Mouse (Mus musculus) embryonic facial prominence, embryonic 14.5 days (tissue): ENCODE data around the gene Ptpn11. TPM values are rescaled to one million over a fixed set of nuclear protein-coding genes. Genes with fewer than 3 reads are reported as not detected.
"Not testable (repeated sequence)": the region's sequence is repeated elsewhere in the genome, so short reads cannot be mapped to it uniquely, and the experiment has no call there.

Experiments used
- ATAC-seq: fragments of 200-750 bp; cut with Nextera tagmentation; 2 replicates; pipeline ENCODE4 v1.8.0; 2017; ENCODE audit warnings: low read depth, moderate number of reproducible peaks, moderate TSS enrichment
- DNase-seq: peaks from one replicate; pipeline ENCODE4 v3.0.0-alpha.2; 2015; ENCODE audit warnings: low spot score
- H3K27ac ChIP-seq: fragments of 300-500 bp; sonication (generic); replicated peaks from 2 replicates; pipeline ENCODE4 v1.5.1; 2014; ENCODE audit warnings: low read depth, mild to moderate bottlenecking, low read length, moderate library complexity
- H3K27me3 ChIP-seq: fragments of 300-500 bp; sonication (generic); replicated peaks from 2 replicates; pipeline ENCODE4 v1.6.1; 2014; ENCODE audit warnings: low read length; ENCODE audit not compliant: control insufficient read depth, insufficient read depth
- H3K36me3 ChIP-seq: fragments of 300-500 bp; sonication (generic); 2 replicates; pipeline ENCODE4 v1.6.1; 2014; ENCODE audit warnings: low read length, mixed read lengths; ENCODE audit not compliant: control insufficient read depth, insufficient read depth
- H3K4me1 ChIP-seq: fragments of 300-500 bp; sonication (generic); 2 replicates; pipeline ENCODE4 v1.6.1; 2014; ENCODE audit warnings: antibody characterized with exemption, low read length; ENCODE audit not compliant: control insufficient read depth, insufficient read depth
- H3K4me2 ChIP-seq: fragments of 300-500 bp; sonication (generic); 2 replicates; pipeline ENCODE4 v1.6.1; 2014; ENCODE audit warnings: low read depth, mild to moderate bottlenecking, low read length, moderate library complexity, mixed read lengths
- H3K4me3 ChIP-seq: fragments of 300-500 bp; sonication (generic); 2 replicates; pipeline ENCODE4 v1.5.1; 2014; ENCODE audit warnings: low read depth, mild to moderate bottlenecking, low read length
- H3K9ac ChIP-seq: fragments of 300-500 bp; sonication (generic); 2 replicates; pipeline ENCODE4 v1.6.1; 2014; ENCODE audit warnings: low read depth, mild to moderate bottlenecking, low read length, moderate library complexity, mixed read lengths
- H3K9me3 ChIP-seq: fragments of 300-500 bp; sonication (generic); 2 replicates; pipeline ENCODE4 v1.6.1; 2016; ENCODE audit warnings: low read length; ENCODE audit not compliant: control insufficient read depth
- WGBS: fragments of 180-500 bp; shearing (Covaris S2); extraction: QIAGEN DNeasy Blood & Tissue Kit; methylation state at CpG from one replicate; pipeline ENCODE4 v1.1.7; 2014; 5-methylcytosine and 5-hydroxymethylcytosine counted together
- polyA plus RNA-seq: library from polyadenylated mRNA; unstranded; fragments of >200 nt; fragmentation: Nextera tagmentation; extraction: Ambion mirVana; gene quantifications from 2 replicates; pipeline ENCODE4 v1.2.1, GENCODE M21; 2014

Gene Ptpn11
- polyA plus RNA-seq, 1 experiment from 2014 or later: 25.8 TPM

DNA sequence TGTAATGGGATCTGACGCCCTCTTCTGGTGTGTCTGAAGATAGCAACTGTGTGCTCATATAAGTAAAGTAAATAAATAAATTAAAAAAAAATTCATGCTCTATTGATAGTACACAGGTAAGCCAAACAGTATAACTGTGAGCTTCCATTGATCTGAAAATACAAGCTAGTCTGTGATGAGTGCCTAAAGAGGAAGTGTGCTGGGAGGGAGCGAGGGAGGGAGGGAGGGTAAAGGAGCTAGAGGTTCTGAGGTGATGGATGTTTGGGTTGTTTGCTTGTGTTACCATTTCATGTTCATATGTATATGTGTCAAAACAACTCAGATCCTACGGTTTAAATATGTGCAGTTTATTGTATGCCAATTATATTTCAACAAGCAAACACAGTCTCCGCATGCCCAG is 35.6 kb upstream of the Ptpn11 start:
- H3K4me1 ChIP-seq: 0 out of 2 replicates have a peak, but pooled peaks cover under 1% of the 10 kb centered on the region
- no peaks in the 10 kb centered on the region for H3K36me3 ChIP-seq
- ATAC-seq: no peak
- H3K9me3 ChIP-seq: no peaks in the 10 kb centered on the region
- DNase-seq: no peak
- no peaks in the 10 kb centered on the region for H3K27me3 ChIP-seq
- H3K4me3 ChIP-seq: no peak overlapping the region
- H3K9ac ChIP-seq: no peak overlapping the region
- no peak overlapping the region for H3K27ac ChIP-seq
- 86% methylated on average over 4 of the region's 4 CpGs for WGBS
- H3K4me2 ChIP-seq: no peak overlapping the region

DNA sequence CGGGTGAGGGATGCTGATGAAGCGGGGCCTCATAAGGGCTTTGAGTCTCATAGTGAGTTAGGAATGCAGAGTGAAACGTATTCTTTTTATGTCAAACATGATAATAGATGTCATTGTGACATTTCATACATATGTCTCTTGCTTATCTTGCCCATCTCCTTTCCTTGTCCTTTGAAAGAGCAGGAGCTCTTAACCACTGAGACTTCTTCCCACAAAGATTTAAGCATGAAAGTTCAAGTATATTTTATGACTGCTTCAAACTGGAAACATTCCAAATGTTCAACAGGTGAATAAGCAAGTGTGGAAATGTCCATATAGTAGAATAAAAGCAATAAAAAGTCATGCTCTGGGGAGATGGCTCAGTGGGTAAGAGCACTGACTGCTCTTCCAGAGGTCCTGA is 35.2 kb upstream of the Ptpn11 start:
- no peak for ATAC-seq
- H3K4me1 ChIP-seq: peaks cover 5% of the 10 kb centered on the region; the same call in 1 of the 2 replicates
- no peak overlapping the region for H3K9ac ChIP-seq
- DNase-seq: no peak
- no peaks in the 10 kb centered on the region for H3K36me3 ChIP-seq
- H3K9me3 ChIP-seq: no peaks in the 10 kb centered on the region
- no peak overlapping the region for H3K4me2 ChIP-seq
- no peaks in the 10 kb centered on the region for H3K27me3 ChIP-seq
- WGBS: 76% methylated on average over 3 of the region's 3 CpGs
- H3K4me3 ChIP-seq: no peak overlapping the region
- H3K27ac ChIP-seq: no peak overlapping the region

DNA sequence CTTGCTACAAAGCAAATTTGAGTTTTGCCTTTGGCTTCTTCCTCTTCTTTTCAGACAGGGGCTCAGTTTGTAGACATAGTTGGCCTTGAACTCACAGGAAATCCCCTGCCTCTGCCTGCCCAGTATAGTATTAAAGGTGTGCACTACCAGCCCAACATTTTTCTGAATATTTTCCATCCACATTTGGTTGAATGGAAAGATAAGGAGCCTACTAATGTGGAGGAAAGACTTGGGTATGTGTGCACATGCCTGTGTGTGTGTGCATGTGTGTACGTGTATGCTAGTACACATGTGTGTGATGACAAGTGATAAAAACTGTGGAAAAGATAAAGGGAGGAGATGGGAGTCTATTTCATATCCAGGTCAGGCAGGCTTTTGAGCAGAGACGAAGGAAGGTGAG is 34.7 kb upstream of the Ptpn11 start:
- Histone ChIP-seq H3K36me3 (no peaks in the 10 kb centered on the region), H3K27ac (no peak overlapping the region), H3K9ac (no peak overlapping the region), H3K4me2 (no peak overlapping the region), H3K4me3 (no peak overlapping the region), H3K27me3 (no peaks in the 10 kb centered on the region), H3K4me1 (peaks cover 8% of the 10 kb centered on the region; the same call in 1 of the 2 replicates), H3K9me3 (no peaks in the 10 kb centered on the region)
- 93% methylated on average over 2 of the region's 2 CpGs for WGBS
- no peak for DNase-seq
- ATAC-seq: no peak

DNA sequence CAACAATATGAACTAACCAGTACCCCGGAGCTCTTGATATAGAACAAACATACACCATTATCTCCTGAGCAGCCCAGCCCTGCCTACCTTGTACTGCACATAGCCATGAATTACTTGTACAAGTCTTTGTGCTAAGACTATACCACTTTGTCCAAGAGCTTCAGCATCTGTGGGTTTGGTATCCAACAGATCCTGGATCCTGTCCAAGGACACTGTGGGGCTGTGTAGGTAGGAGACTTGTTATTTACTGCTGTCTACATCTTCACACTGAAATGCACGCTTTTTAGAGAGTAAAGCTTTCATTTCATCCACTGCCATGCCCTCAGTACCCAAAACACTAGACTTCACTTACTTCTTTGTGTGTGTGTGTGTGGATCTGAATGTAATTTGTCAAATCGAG is 33.7 kb upstream of the Ptpn11 start:
- Histone ChIP-seq H3K36me3 (no peaks in the 10 kb centered on the region), H3K27me3 (no peaks in the 10 kb centered on the region), H3K9ac (no peak overlapping the region), H3K27ac (no peak overlapping the region), H3K9me3 (no peaks in the 10 kb centered on the region), H3K4me3 (no peak overlapping the region), H3K4me1 (peaks cover 8% of the 10 kb centered on the region; the same call in 1 of the 2 replicates), H3K4me2 (no peak overlapping the region)
- ATAC-seq (no peak), DNase-seq (no peak)
- 87% methylated on average over 3 of the region's 3 CpGs for WGBS

DNA sequence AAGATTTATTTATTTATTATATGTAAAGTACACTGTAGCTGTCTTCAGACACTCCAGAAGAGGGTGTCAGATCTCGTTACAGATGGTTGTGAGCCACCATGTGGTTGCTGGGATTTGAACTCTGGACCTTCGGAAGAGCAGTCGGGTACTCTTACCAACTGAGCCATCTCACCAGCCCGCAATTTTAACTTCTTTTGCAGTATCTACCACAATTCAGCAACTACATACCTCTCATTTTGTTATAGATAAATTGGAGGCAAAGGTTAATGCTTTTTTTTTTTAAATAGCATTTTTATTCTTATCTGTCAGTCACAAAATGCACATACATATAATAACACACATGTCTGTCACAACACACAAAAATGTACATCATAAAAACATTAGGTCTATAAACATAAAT is 32.8 kb upstream of the Ptpn11 start:
- not testable (repeated sequence) for H3K9ac ChIP-seq, H3K27me3 ChIP-seq, H3K9me3 ChIP-seq, H3K4me1 ChIP-seq, DNase-seq, ATAC-seq, H3K4me2 ChIP-seq, H3K4me3 ChIP-seq, H3K27ac ChIP-seq, H3K36me3 ChIP-seq
- 93% methylated on average over 3 of the region's 4 CpGs for whole genome bisulfite sequencing

DNA sequence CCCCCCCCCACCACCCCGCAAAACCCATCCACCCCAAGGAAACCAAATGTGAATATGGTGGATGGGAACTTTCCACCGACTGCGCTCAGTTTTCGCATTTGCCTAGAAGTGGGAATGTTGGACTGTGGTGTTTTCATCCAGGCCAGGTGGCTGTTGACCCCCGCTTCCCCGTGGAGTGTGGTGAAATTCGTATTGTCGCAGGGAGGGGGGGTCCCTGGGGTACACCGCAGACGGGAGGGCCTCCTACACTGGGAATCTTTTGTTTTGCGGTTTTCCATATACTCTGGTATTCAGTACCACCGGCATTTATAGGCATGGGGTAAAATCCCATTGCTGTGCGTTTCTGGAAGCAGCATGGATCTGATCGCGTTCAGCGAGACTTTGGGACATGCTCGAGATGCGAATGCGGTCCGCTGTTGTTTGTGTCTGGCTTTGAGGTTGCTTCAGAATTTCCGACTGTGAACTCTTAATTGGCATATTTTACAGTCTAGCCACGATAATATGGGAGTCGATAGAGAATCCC is 30.2 kb upstream of the Ptpn11 start:
- ATAC-seq: 0 out of 2 replicates have a peak, but pooled peaks have one; percentile 3
- no peaks in the 10 kb centered on the region for H3K9me3 ChIP-seq
- H3K9ac ChIP-seq: peak overlapping the region; percentile 86
- H3K4me2 ChIP-seq: peak overlapping the region; percentile 84
- 16% methylated on average over 19 of the region's 23 CpGs for WGBS
- DNase-seq: peak; percentile 9
- H3K27me3 ChIP-seq: no peaks in the 10 kb centered on the region
- peak overlapping the region; percentile 92 for H3K4me3 ChIP-seq
- no peaks in the 10 kb centered on the region for H3K36me3 ChIP-seq
- H3K4me1 ChIP-seq: peaks cover 8% of the 10 kb centered on the region; the same call in 1 of the 2 replicates
- H3K27ac ChIP-seq: no peak overlapping the region

DNA sequence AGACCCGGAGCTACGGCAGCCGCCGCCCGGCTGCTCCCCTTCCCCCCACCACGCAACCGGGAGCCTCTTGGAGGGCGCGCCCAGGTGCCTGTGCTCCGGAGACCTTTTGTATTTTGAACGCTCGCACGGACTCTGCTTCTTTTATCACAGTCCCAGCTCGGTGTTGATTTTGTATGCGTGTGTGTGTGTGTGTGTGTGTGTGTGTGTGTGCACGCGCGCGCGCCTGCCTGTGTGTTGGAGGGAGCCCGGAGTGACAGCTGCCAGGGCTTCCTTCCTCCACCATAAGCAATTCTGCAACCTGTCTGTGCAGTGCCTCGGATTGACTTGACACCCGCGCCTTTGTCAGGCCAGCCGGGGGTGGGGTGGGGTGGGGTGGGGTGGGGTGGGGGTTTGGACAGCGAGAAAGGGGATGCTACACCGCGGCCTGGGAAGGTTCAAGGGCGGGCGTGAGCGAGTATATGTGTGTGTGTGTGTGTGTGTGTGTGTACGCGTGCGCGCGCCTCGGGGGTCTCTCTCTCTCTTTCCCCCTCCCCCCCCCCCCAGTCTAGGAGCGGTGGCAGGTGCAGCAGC is 29.6 kb upstream of the Ptpn11 start:
- peak overlapping the region; percentile 76 for H3K27ac ChIP-seq
- H3K4me2 ChIP-seq: peak overlapping the region; percentile 84
- H3K9me3 ChIP-seq: no peaks in the 10 kb centered on the region
- H3K36me3 ChIP-seq: no peaks in the 10 kb centered on the region
- peak; percentile 27 for ATAC-seq
- peak; percentile 58 for DNase-seq
- H3K9ac ChIP-seq: peak overlapping the region; percentile 86
- peak overlapping the region; percentile 92 for H3K4me3 ChIP-seq
- no peaks in the 10 kb centered on the region for H3K27me3 ChIP-seq
- H3K4me1 ChIP-seq: peaks cover 8% of the 10 kb centered on the region; the same call in 1 of the 2 replicates
- WGBS: 0% methylated on average over 13 of the region's 38 CpGs

DNA sequence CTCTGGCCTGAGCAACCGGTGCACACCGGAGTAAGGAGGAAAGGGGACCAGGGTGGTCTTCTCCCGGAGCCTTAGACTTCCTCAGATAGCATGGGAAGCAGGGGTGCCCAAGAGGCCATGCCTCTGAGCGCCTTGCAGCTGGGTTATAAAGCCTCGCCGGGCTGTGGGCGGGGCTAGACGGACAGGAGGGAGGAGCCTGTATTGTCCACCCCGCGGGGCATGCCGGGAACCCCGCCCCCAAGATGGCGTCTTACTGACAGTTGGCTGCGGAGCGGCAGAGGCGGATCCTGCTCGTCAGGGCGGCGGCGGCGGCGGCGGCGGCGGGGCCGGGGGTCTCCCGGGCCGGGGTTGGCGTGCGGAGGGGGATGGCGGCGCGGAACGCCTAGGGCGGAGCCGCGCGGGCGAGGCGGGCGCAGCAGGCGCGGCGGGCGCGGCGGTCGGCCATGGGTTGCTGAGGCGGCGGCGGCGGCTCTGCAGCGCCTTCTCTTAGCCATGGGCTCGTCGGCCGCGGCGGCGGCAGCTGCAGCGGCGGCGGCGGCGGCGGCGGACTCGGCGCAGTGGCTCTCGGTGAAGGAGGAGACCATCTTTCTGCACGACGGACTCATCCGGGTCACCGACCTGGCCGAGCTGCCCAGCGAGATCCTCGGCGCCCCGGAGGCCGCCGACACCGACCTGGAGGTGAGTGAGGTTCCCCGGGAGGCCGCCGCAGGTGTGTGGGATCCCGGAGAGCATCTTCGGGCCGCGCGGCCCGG is 29.0 kb upstream of the Ptpn11 start, which contains the start of gene Hectd4:
Gene Hectd4 (plus strand): TSS at position 240 of the 752 bp plus-strand sequence.
- H3K9me3 ChIP-seq: no peaks in the 10 kb centered on the region
- H3K4me3 ChIP-seq: peak within 1 kb of the TSS; percentile 92
- peak within 1 kb of the TSS; percentile 76 for H3K27ac ChIP-seq
- peak within 1 kb of the TSS; percentile 84 for H3K4me2 ChIP-seq
- peaks cover 8% of the 10 kb centered on the region; the same call in 1 of the 2 replicates for H3K4me1 ChIP-seq
- H3K36me3 ChIP-seq: no peaks in the 10 kb centered on the region
- 0% methylated on average over 8 of the region's 90 CpGs for WGBS
- ATAC-seq (peak; percentile 87), DNase-seq (peak; percentile 96)
- no peaks in the 10 kb centered on the region for H3K27me3 ChIP-seq
- peak within 1 kb of the TSS; percentile 86 for H3K9ac ChIP-seq
